Mouse (Mus musculus): Measurements from ENCODE around the gene Gpr176. TPM values are rescaled to one million over a fixed set of nuclear protein-coding genes. Genes with fewer than 3 reads are reported as not detected.

Gpr176 gene
- polyA plus RNA-seq, 1 experiment = 0.39 TPM

- no peak overlapping the region for H3K9ac ChIP-seq (ENCODE audit: low read depth, poor library complexity, severe bottlenecking)
- H3K4me1 ChIP-seq (ENCODE audit: control insufficient read depth, insufficient read depth, low read length) = no peaks in the 10 kb centered on the region
- H3K36me3 ChIP-seq (ENCODE audit: control insufficient read depth, insufficient read depth, low read length, poor library complexity, severe bottlenecking) = no peaks in the 10 kb centered on the region
- H3K27ac ChIP-seq (ENCODE audit: insufficient read depth, low read length) = no peak overlapping the region
- no peaks in the 10 kb centered on the region; the same call in 1 of the 2 replicates for H3K27me3 ChIP-seq (ENCODE audit: control insufficient read depth, insufficient read depth, low read length, poor library complexity, severe bottlenecking)
- H3K4me3 ChIP-seq (ENCODE audit: low read depth, low read length) = no peak overlapping the region
- no peak for TF ChIP-seq EP300 (IDR thresholded peaks at IDR 0.05; ENCODE audit: insufficient read depth, low read depth, low read length)
- no peak for TF ChIP-seq CTCF (IDR thresholded peaks at IDR 0.05; ENCODE audit: low read depth, low read length)
- TF ChIP-seq POLR2A (IDR thresholded peaks at IDR 0.05; ENCODE audit: insufficient read depth, low read length) = no peak
- no peaks in the 10 kb centered on the region for H3K9me3 ChIP-seq (replicated peaks; ENCODE audit: control insufficient read depth, insufficient read depth, low read length, poor library complexity, severe bottlenecking)
These were observed 2.7 kb upstream of the Gpr176 start for GRCm38 (mm10) chr2:118375931-118376330.

GRCm38 (mm10) chr2:118375522-118375921 lies 2.3 kb upstream of the Gpr176 start:
- no peaks in the 10 kb centered on the region for H3K9me3 ChIP-seq (replicated peaks; ENCODE audit: control insufficient read depth, insufficient read depth, low read length, poor library complexity, severe bottlenecking)
- H3K4me3 ChIP-seq (ENCODE audit: low read depth, low read length) = no peak overlapping the region
- TF ChIP-seq EP300 (IDR thresholded peaks at IDR 0.05; ENCODE audit: insufficient read depth, low read depth, low read length) = no peak
- no peak for TF ChIP-seq CTCF (IDR thresholded peaks at IDR 0.05; ENCODE audit: low read depth, low read length)
- no peak for TF ChIP-seq POLR2A (IDR thresholded peaks at IDR 0.05; ENCODE audit: insufficient read depth, low read length)
- H3K27ac ChIP-seq (ENCODE audit: insufficient read depth, low read length) = no peak overlapping the region
- no peak overlapping the region for H3K9ac ChIP-seq (ENCODE audit: low read depth, poor library complexity, severe bottlenecking)
- H3K4me1 ChIP-seq (ENCODE audit: control insufficient read depth, insufficient read depth, low read length) = no peaks in the 10 kb centered on the region
- H3K27me3 ChIP-seq (ENCODE audit: control insufficient read depth, insufficient read depth, low read length, poor library complexity, severe bottlenecking) = no peaks in the 10 kb centered on the region; the same call in 1 of the 2 replicates
- H3K36me3 ChIP-seq (ENCODE audit: control insufficient read depth, insufficient read depth, low read length, poor library complexity, severe bottlenecking) = no peaks in the 10 kb centered on the region

- no peaks in the 10 kb centered on the region for H3K36me3 ChIP-seq (ENCODE audit: control insufficient read depth, insufficient read depth, low read length, poor library complexity, severe bottlenecking)
- H3K9ac ChIP-seq (ENCODE audit: low read depth, poor library complexity, severe bottlenecking) = peak overlapping the region; percentile 45
- TF ChIP-seq CTCF (IDR thresholded peaks at IDR 0.05; ENCODE audit: low read depth, low read length) = peak; percentile 5
- no peak; the same call in 1 of the 2 replicates for TF ChIP-seq EP300 (IDR thresholded peaks at IDR 0.05; ENCODE audit: insufficient read depth, low read depth, low read length)
- H3K4me3 ChIP-seq (ENCODE audit: low read depth, low read length) = peak overlapping the region; percentile 49
- H3K27me3 ChIP-seq (ENCODE audit: control insufficient read depth, insufficient read depth, low read length, poor library complexity, severe bottlenecking) = no peaks in the 10 kb centered on the region; the same call in 1 of the 2 replicates
- no peak overlapping the region for H3K27ac ChIP-seq (ENCODE audit: insufficient read depth, low read length)
- H3K4me1 ChIP-seq (ENCODE audit: control insufficient read depth, insufficient read depth, low read length) = no peaks in the 10 kb centered on the region
- H3K9me3 ChIP-seq (replicated peaks; ENCODE audit: control insufficient read depth, insufficient read depth, low read length, poor library complexity, severe bottlenecking) = no peaks in the 10 kb centered on the region
These were observed 507 bp upstream of the Gpr176 start for GRCm38 (mm10) chr2:118373572-118374279.

- Histone ChIP-seq H3K4me3 (ENCODE audit: low read depth, low read length) (peak overlapping the region; percentile 49), H3K4me1 (ENCODE audit: control insufficient read depth, insufficient read depth, low read length) (no peaks in the 10 kb centered on the region), H3K9ac (ENCODE audit: low read depth, poor library complexity, severe bottlenecking) (no peak overlapping the region), H3K27me3 (ENCODE audit: control insufficient read depth, insufficient read depth, low read length, poor library complexity, severe bottlenecking) (no peaks in the 10 kb centered on the region; the same call in 1 of the 2 replicates), H3K36me3 (ENCODE audit: control insufficient read depth, insufficient read depth, low read length, poor library complexity, severe bottlenecking) (no peaks in the 10 kb centered on the region), H3K9me3 (replicated peaks; ENCODE audit: control insufficient read depth, insufficient read depth, low read length, poor library complexity, severe bottlenecking) (no peaks in the 10 kb centered on the region), H3K27ac (ENCODE audit: insufficient read depth, low read length) (no peak overlapping the region)
- TF ChIP-seq EP300 (IDR thresholded peaks at IDR 0.05; ENCODE audit: insufficient read depth, low read depth, low read length) (no peak), CTCF (IDR thresholded peaks at IDR 0.05; ENCODE audit: low read depth, low read length) (no peak), POLR2A (IDR thresholded peaks at IDR 0.05; ENCODE audit: insufficient read depth, low read length) (no peak)
These were observed 688 bp downstream of the Gpr176 start for GRCm38 (mm10) chr2:118372561-118372900.

GRCm38 (mm10) chr2:118371841-118372240 lies 1.4 kb downstream of the Gpr176 start:
- H3K9me3 ChIP-seq (replicated peaks; ENCODE audit: control insufficient read depth, insufficient read depth, low read length, poor library complexity, severe bottlenecking) = no peaks in the 10 kb centered on the region
- no peaks in the 10 kb centered on the region; the same call in 1 of the 2 replicates for H3K27me3 ChIP-seq (ENCODE audit: control insufficient read depth, insufficient read depth, low read length, poor library complexity, severe bottlenecking)
- no peaks in the 10 kb centered on the region for H3K4me1 ChIP-seq (ENCODE audit: control insufficient read depth, insufficient read depth, low read length)
- no peak overlapping the region for H3K9ac ChIP-seq (ENCODE audit: low read depth, poor library complexity, severe bottlenecking)
- H3K36me3 ChIP-seq (ENCODE audit: control insufficient read depth, insufficient read depth, low read length, poor library complexity, severe bottlenecking) = no peaks in the 10 kb centered on the region
- H3K27ac ChIP-seq (ENCODE audit: insufficient read depth, low read length) = no peak overlapping the region
- H3K4me3 ChIP-seq (ENCODE audit: low read depth, low read length) = no peak overlapping the region
- TF ChIP-seq EP300 (IDR thresholded peaks at IDR 0.05; ENCODE audit: insufficient read depth, low read depth, low read length) (no peak), POLR2A (IDR thresholded peaks at IDR 0.05; ENCODE audit: insufficient read depth, low read length) (no peak), CTCF (IDR thresholded peaks at IDR 0.05; ENCODE audit: low read depth, low read length) (no peak)

- H3K9me3 ChIP-seq (replicated peaks; ENCODE audit: control insufficient read depth, insufficient read depth, low read length, poor library complexity, severe bottlenecking) = no peaks in the 10 kb centered on the region
- H3K9ac ChIP-seq (ENCODE audit: low read depth, poor library complexity, severe bottlenecking) = no peak overlapping the region
- no peak for TF ChIP-seq CTCF (IDR thresholded peaks at IDR 0.05; ENCODE audit: low read depth, low read length)
- no peak for TF ChIP-seq POLR2A (IDR thresholded peaks at IDR 0.05; ENCODE audit: insufficient read depth, low read length)
- TF ChIP-seq EP300 (IDR thresholded peaks at IDR 0.05; ENCODE audit: insufficient read depth, low read depth, low read length) = no peak
- H3K4me1 ChIP-seq (ENCODE audit: control insufficient read depth, insufficient read depth, low read length) = no peaks in the 10 kb centered on the region
- no peaks in the 10 kb centered on the region; the same call in 1 of the 2 replicates for H3K27me3 ChIP-seq (ENCODE audit: control insufficient read depth, insufficient read depth, low read length, poor library complexity, severe bottlenecking)
- H3K4me3 ChIP-seq (ENCODE audit: low read depth, low read length) = no peak overlapping the region
- no peaks in the 10 kb centered on the region for H3K36me3 ChIP-seq (ENCODE audit: control insufficient read depth, insufficient read depth, low read length, poor library complexity, severe bottlenecking)
- no peak overlapping the region for H3K27ac ChIP-seq (ENCODE audit: insufficient read depth, low read length)
These were observed 18.0 kb downstream of the Gpr176 start for GRCm38 (mm10) chr2:118355138-118355719.
